Mouse (Mus musculus) MEL (cell line): ENCODE measurements around the gene Sart3. TPM values are rescaled to one million over a fixed set of nuclear protein-coding genes. Genes with fewer than 3 reads are reported as not detected.

Source experiments
- DNase-seq: peaks from one replicate; pipeline ENCODE4 v3.0.0; 2011; ENCODE audit warnings: low read depth, low spot score
- H3K27ac ChIP-seq: 2 replicates; pipeline ENCODE4 v1.5.1; 2012; ENCODE audit warnings: low read depth, mild to moderate bottlenecking, control low read depth, low read length, moderate library complexity; ENCODE audit not compliant: control insufficient read depth
- H3K27me3 ChIP-seq, 2 experiments: fragments of 150-350 bp in 1 of 2; sonication (generic) in 1 of 2; 2 replicates each; pipeline ENCODE4 v1.6.1; 2012; ENCODE audit warnings: low read length in 2 of 2, mild to moderate bottlenecking in 2 of 2, improper control_type of control experiment in 1 of 2, moderate library complexity in 1 of 2; ENCODE audit not compliant: insufficient read depth in 2 of 2, control insufficient read depth in 1 of 2
- H3K36me3 ChIP-seq, 2 experiments: 2 replicates each; pipeline ENCODE4 v1.6.1; 2012 to 2014; ENCODE audit warnings: low read length in 2 of 2, improper control_type of control experiment in 1 of 2, inconsistent platforms in 1 of 2, mild to moderate bottlenecking in 1 of 2; ENCODE audit not compliant: insufficient read depth in 2 of 2, control insufficient read depth in 1 of 2
- H3K4me1 ChIP-seq, 2 experiments: fragments of 150-350 bp in 1 of 2; sonication (generic) in 1 of 2; 2 replicates each; pipeline ENCODE4 v1.6.1; 2012; ENCODE audit warnings: low read length in 2 of 2, improper control_type of control experiment in 1 of 2, mild to moderate bottlenecking in 1 of 2; ENCODE audit not compliant: insufficient read depth in 2 of 2, control insufficient read depth in 1 of 2
- H3K4me3 ChIP-seq, 2 experiments: fragments of 150-350 bp in 1 of 2; sonication (generic) in 1 of 2; 2 replicates each; pipeline ENCODE4 v1.5.1; 2012; ENCODE audit warnings: low read depth in 2 of 2, low read length in 2 of 2, mild to moderate bottlenecking in 2 of 2, moderate library complexity in 2 of 2, control low read depth in 1 of 2, improper control_type of control experiment in 1 of 2; ENCODE audit not compliant: control insufficient read depth in 1 of 2, insufficient read depth in 1 of 2
- H3K79me2 ChIP-seq: 2 replicates; pipeline ENCODE4 v1.6.1; 2012; ENCODE audit warnings: mild to moderate bottlenecking, low read length, moderate library complexity; ENCODE audit not compliant: control insufficient read depth, poor library complexity, insufficient read depth
- H3K9ac ChIP-seq: 2 replicates; pipeline ENCODE4 v1.6.1; 2012; ENCODE audit warnings: low read depth, mild to moderate bottlenecking, control low read depth, low read length, moderate library complexity; ENCODE audit not compliant: control insufficient read depth, poor library complexity, severe bottlenecking
- H3K9me3 ChIP-seq: fragments of 150-350 bp; sonication (generic); replicated peaks from 2 replicates; pipeline ENCODE4 v1.6.1; 2012; ENCODE audit warnings: mild to moderate bottlenecking, low read length, improper control_type of control experiment, moderate library complexity; ENCODE audit not compliant: insufficient read depth
- CHD1 ChIP-seq: IDR thresholded peaks from 2 replicates; pipeline ENCODE4 v1.6.1; 2012; ENCODE audit warnings: low read depth, mild to moderate bottlenecking, inconsistent platforms, low read length, improper control_type of control experiment
- CTCF ChIP-seq, 3 experiments: IDR thresholded peaks in 2 of 3; conservative IDR thresholded peaks in 1 of 3; 2 replicates each; pipeline ENCODE4 v1.5.1; 2011 to 2012; ENCODE audit warnings: low read length in 3 of 3, low read depth in 2 of 3, mild to moderate bottlenecking in 2 of 3, improper control_type of control experiment in 1 of 3, inconsistent platforms in 1 of 3, mixed read lengths in 1 of 3, moderate library complexity in 1 of 3; ENCODE audit not compliant: control insufficient read depth in 1 of 3, insufficient read depth in 1 of 3, poor library complexity in 1 of 3, severe bottlenecking in 1 of 3
- ELF1 ChIP-seq: IDR thresholded peaks from 2 replicates; pipeline ENCODE4 v1.6.1; 2014; ENCODE audit warnings: low read depth, mild to moderate bottlenecking, inconsistent platforms, low read length, improper control_type of control experiment, moderate library complexity
- EP300 ChIP-seq, 2 experiments: IDR thresholded peaks; 2 replicates each; pipeline ENCODE4 v1.6.1; 2011; ENCODE audit warnings: improper control_type of control experiment in 2 of 2, low read length in 2 of 2, low read depth in 1 of 2, mild to moderate bottlenecking in 1 of 2
- GABPA ChIP-seq: IDR thresholded peaks from 2 replicates; pipeline ENCODE4 v1.6.1; 2012; ENCODE audit warnings: low read depth, mild to moderate bottlenecking, inconsistent platforms, low read length, improper control_type of control experiment, moderate library complexity
- GATA1 ChIP-seq: IDR thresholded peaks from 2 replicates; pipeline ENCODE4 v1.6.1; 2011; ENCODE audit warnings: low read depth, low read length, improper control_type of control experiment
- HCFC1 ChIP-seq: IDR thresholded peaks from 2 replicates; pipeline ENCODE4 v1.6.1; 2012; ENCODE audit warnings: low read depth, mild to moderate bottlenecking, inconsistent platforms, low read length, improper control_type of control experiment, moderate library complexity
- MAX ChIP-seq: IDR thresholded peaks from 2 replicates; pipeline ENCODE4 v1.6.1; 2011; ENCODE audit warnings: low read length, improper control_type of control experiment
- MAZ ChIP-seq: IDR thresholded peaks from 2 replicates; pipeline ENCODE4 v1.6.1; 2012; ENCODE audit warnings: low read depth, mild to moderate bottlenecking, inconsistent platforms, low read length, improper control_type of control experiment
- MXI1 ChIP-seq: IDR thresholded peaks from 2 replicates; pipeline ENCODE4 v1.6.1; 2011; ENCODE audit warnings: mild to moderate bottlenecking, low read depth, low read length, improper control_type of control experiment
- NELFE ChIP-seq: IDR thresholded peaks from 2 replicates; pipeline ENCODE4 v1.6.1; 2011; ENCODE audit warnings: low read depth, low read length, improper control_type of control experiment
- NRF1 ChIP-seq: IDR thresholded peaks from 2 replicates; pipeline ENCODE4 v1.6.1; 2014; ENCODE audit warnings: low read depth, mild to moderate bottlenecking, inconsistent platforms, low read length, improper control_type of control experiment, moderate library complexity; ENCODE audit not compliant: poor library complexity, insufficient read depth, severe bottlenecking
- POLR2AphosphoS2 ChIP-seq: IDR thresholded peaks from 2 replicates; pipeline ENCODE4 v1.6.1; 2011; ENCODE audit warnings: low read length, improper control_type of control experiment
- POLR2AphosphoS5 ChIP-seq: IDR thresholded peaks from 2 replicates; pipeline ENCODE4 v1.6.1; 2012; ENCODE audit warnings: low read depth, borderline replicate concordance, mild to moderate bottlenecking, inconsistent platforms, low read length, moderate library complexity, mixed read lengths
- SMC3 ChIP-seq: IDR thresholded peaks from 2 replicates; pipeline ENCODE4 v1.6.1; 2011; ENCODE audit warnings: low read depth, low read length, improper control_type of control experiment
- TAL1 ChIP-seq: IDR thresholded peaks from 2 replicates; pipeline ENCODE4 v1.6.1; 2012; ENCODE audit warnings: mild to moderate bottlenecking, inconsistent platforms, low read length, moderate library complexity, mixed read lengths
- TCF12 ChIP-seq: IDR thresholded peaks from 2 replicates; pipeline ENCODE4 v1.6.1; 2014; ENCODE audit warnings: low read depth, mild to moderate bottlenecking, inconsistent platforms, low read length, improper control_type of control experiment, moderate library complexity
- UBTF ChIP-seq: IDR thresholded peaks from 2 replicates; pipeline ENCODE4 v1.6.1; 2012; ENCODE audit warnings: low read depth, mild to moderate bottlenecking, inconsistent platforms, low read length, improper control_type of control experiment, moderate library complexity, borderline replicate concordance; ENCODE audit not compliant: insufficient read depth
- USF2 ChIP-seq, 2 experiments: IDR thresholded peaks; 2 replicates each; pipeline ENCODE4 v1.6.1; 2011 to 2012; ENCODE audit warnings: improper control_type of control experiment in 2 of 2, low read length in 2 of 2, borderline replicate concordance in 1 of 2, inconsistent platforms in 1 of 2, low read depth in 1 of 2, mild to moderate bottlenecking in 1 of 2; ENCODE audit not compliant: insufficient read depth in 1 of 2
- ZNF384 ChIP-seq: IDR thresholded peaks from 2 replicates; pipeline ENCODE4 v1.6.1; 2012; ENCODE audit warnings: low read depth, mild to moderate bottlenecking, inconsistent platforms, low read length, improper control_type of control experiment
- polyA plus RNA-seq, 2 experiments: library from polyadenylated mRNA; stranded (reverse) in 1 of 2; unstranded in 1 of 2; fragments of >175 nt in 1 of 2; fragments of >200 nt in 1 of 2; gene quantifications; 2 replicates each; pipeline versions ENCODE4 v1.2.1 to v1.2.4; 2012; ENCODE audit warnings: low replicate concordance in 2 of 2, low read depth in 1 of 2; ENCODE audit not compliant: insufficient read length in 2 of 2, insufficient read depth in 1 of 2, missing spikeins in 1 of 2
- total RNA-seq: library from RNA; depleted of rRNA; stranded (reverse); fragments of 300-350 nt; gene quantifications from 2 replicates; pipeline ENCODE4 v1.2.3, GENCODE M21; 2012

Sart3 gene
- total and polyA plus RNA-seq, 3 experiments = 41.4 to 74.4 TPM; not detected in 1

DNA sequence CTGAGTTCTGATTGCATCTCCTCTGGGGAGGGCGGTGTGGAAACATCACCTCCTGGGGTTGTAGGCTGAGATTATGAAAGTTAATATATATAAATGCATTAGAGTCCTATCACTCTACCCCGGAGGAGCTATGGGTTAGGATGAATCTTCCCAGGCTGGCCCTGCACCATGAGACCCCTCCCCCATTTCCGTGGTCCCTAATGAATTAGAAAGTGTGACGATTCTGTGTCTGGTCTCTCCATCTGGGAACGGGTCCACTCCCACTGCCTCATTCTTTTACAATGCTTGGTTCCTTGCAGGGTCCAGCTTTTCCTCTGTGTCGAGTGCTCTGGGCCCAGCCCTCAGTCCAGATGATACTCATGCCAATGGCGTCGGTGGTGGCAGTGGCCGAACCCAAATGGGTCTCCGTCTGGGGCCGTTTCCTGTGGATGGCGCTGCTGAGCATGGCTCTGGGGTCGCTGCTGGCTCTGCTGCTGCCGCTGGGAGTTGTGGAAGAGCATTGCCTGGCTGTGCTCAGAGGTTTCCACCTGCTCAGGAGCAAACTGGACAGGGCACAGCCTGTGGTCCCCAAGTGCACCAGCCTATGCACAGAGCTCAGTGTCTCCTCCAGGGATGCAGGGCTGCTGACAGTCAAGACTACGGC is 35.7 kb downstream of the Sart3 start:
- Histone ChIP-seq H3K27ac (peak overlapping the region; percentile 82), H3K4me3 (peak overlapping the region; percentile 85 to 89), H3K36me3 (no peaks in the 10 kb centered on the region; a peak in 2 of 4 replicates), H3K4me1 (peaks cover 0 to 14% of the 10 kb centered on the region in 2 experiments; a peak in 1 of 4 replicates)
- TF ChIP-seq CHD1 = no peak
- 0 out of 6 replicates have a peak, but pooled peaks of 1 of the 3 experiments have one; percentile 15 for TF ChIP-seq CTCF (IDR thresholded peaks at IDR 0.05 in 2 of 3, conservative IDR thresholded peaks at IDR 0.05 in 1 of 3; ENCODE audit: control insufficient read depth in 1 of 3, insufficient read depth in 1 of 3, low read depth in 2 of 3, low read length in 3 of 3, poor library complexity in 1 of 3, severe bottlenecking in 1 of 3)
- TF ChIP-seq, all 39 proteins: peak for 1
- DNase-seq = no peak
- Histone ChIP-seq H3K9ac (peak overlapping the region; percentile 78), H3K27me3 (no peaks in the 10 kb centered on the region), H3K9me3 (no peaks in the 10 kb centered on the region), H3K79me2 (no peaks in the 10 kb centered on the region; the same call in 1 of the 2 replicates)

GRCm38 (mm10) chr5:113736113-113736502 is 36.2 kb downstream of the Sart3 start:
- Histone ChIP-seq H3K27me3 (no peaks in the 10 kb centered on the region), H3K4me1 (peaks cover 0 to 14% of the 10 kb centered on the region in 2 experiments; a peak in 1 of 4 replicates), H3K36me3 (no peaks in the 10 kb centered on the region; a peak in 1 of 4 replicates), H3K9me3 (no peaks in the 10 kb centered on the region), H3K4me3 (peak overlapping the region; percentile 85 to 89), H3K9ac (peak overlapping the region; percentile 78), H3K79me2 (no peaks in the 10 kb centered on the region; the same call in 1 of the 2 replicates), H3K27ac (peak overlapping the region; percentile 82)
- DNase-seq = no peak
- TF ChIP-seq SMC3 = no peak
- no peak for TF ChIP-seq ZNF384
- TF ChIP-seq POLR2AphosphoS2 = no peak

- no peaks in the 10 kb centered on the region; the same call in 1 of the 2 replicates for H3K79me2 ChIP-seq
- no peaks in the 10 kb centered on the region; a peak in 1 of 4 replicates for H3K36me3 ChIP-seq
- H3K27me3 ChIP-seq = no peaks in the 10 kb centered on the region
- H3K9me3 ChIP-seq = no peaks in the 10 kb centered on the region
- H3K9ac ChIP-seq = peak within 1 kb of the TSS; percentile 78
- peak within 1 kb of the TSS; percentile 82 for H3K27ac ChIP-seq
- peak within 1 kb of the TSS; percentile 85 to 89 for H3K4me3 ChIP-seq
- peak; percentile 98 for DNase-seq
- peaks cover 0 to 14% of the 10 kb centered on the region in 2 experiments; a peak in 1 of 4 replicates for H3K4me1 ChIP-seq
- TF ChIP-seq POLR2AphosphoS2 = peak; percentile 83; the same call in 1 of the 2 replicates
- TF ChIP-seq USF2 (IDR thresholded peaks at IDR 0.05; ENCODE audit: borderline replicate concordance in 1 of 2, insufficient read depth in 1 of 2, low read depth in 1 of 2, low read length in 2 of 2) = no peak
- TF ChIP-seq GABPA = no peak
- TF ChIP-seq MAX = peak; percentile 29
- TF ChIP-seq NRF1 = peak; percentile 19; the same call in 1 of the 2 replicates
- peak; percentile 99 for TF ChIP-seq ELF1
- TF ChIP-seq UBTF = no peak
- no peak for TF ChIP-seq TAL1
- no peak for TF ChIP-seq CTCF (IDR thresholded peaks at IDR 0.05 in 2 of 3, conservative IDR thresholded peaks at IDR 0.05 in 1 of 3; ENCODE audit: control insufficient read depth in 1 of 3, insufficient read depth in 1 of 3, low read depth in 2 of 3, low read length in 3 of 3, poor library complexity in 1 of 3, severe bottlenecking in 1 of 3)
- peak; percentile 32; the same call in 1 of the 2 replicates for TF ChIP-seq TCF12
- peak; percentile 78 for TF ChIP-seq HCFC1
- TF ChIP-seq EP300 (IDR thresholded peaks at IDR 0.05; ENCODE audit: low read depth in 1 of 2, low read length in 2 of 2) = 0 out of 4 replicates have a peak, but pooled peaks of 1 of the 2 experiments have one; percentile 20
- TF ChIP-seq GATA1 = no peak
- TF ChIP-seq MXI1 = peak; percentile 46
- 0 out of 2 replicates have a peak, but pooled peaks have one; percentile 64 for TF ChIP-seq POLR2AphosphoS5
- TF ChIP-seq MAZ = peak; percentile 13; the same call in 1 of the 2 replicates
- no peak for TF ChIP-seq ZNF384
- peak; percentile 88 for TF ChIP-seq NELFE
Measured at GRCm38 (mm10) chr5:113735345-113736112, 36.8 kb downstream of the Sart3 start, which contains the start of gene Ficd. Ficd (plus strand) TSS chr5:113735803.
